9 mouse cellular contexts compared by ENCODE assay signal in the genomic region with DNA sequence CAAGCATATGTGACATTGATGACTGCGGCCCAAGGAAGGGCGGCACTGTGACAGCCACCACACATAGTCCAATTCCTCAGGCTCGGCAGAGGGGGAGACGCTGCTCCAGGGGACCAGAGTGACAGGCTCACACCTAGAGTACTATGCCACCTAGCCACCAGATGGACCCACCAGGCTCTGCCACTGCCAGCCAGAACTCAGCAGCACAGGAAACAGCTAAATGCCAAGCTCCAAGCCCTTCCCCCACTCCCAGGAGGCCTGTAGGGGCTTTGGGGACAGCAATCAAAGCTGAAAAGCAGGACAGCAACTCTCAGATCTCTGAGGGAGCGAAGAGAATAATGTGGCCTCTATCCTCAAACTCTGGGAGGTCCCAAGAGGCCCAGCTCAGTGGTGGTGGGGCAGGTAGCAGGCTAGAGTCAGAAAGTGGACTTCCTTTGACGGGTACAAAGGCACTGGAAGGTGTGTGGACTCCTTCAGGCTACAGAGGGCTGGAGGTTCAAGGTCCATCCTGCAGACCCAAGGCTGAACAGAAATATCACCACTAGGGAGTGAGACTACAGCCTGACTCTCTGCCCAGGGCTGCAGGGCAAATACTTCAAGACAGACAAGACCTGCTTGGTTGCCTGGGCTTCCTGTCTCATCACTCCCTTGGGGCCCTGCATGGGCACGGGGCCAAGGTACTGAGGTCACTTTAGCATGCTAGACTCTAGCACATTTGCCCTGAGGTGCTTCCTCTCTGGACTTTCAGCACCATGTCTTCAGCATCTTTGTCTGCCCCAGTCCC. TPM values are rescaled to one million over a fixed set of nuclear protein-coding genes. Genes with fewer than 3 reads are reported as not detected.
DNase-seq lines count a peak whose midpoint lies in the region; ATAC-seq and TF ChIP-seq lines count a peak whose summit lies in the region.
"Had no signal": no experiment of that assay in that cellular context is flagged by ENCODE, and none has a peak within 500 bp of the region (broad histone marks: within the 10 kb centered on the region; RNA-seq: fewer than 3 reads in every experiment).

No protein-coding gene starts in this region.

- 72% methylated on average over 7 of the region's 7 CpGs for WGBS in forebrain, embryonic 12.5 days
- 74% methylated on average over 7 of the region's 7 CpGs for WGBS in hindbrain, embryonic 12.5 days
- 71% methylated on average over 7 of the region's 7 CpGs for WGBS in lung, postnatal 0 days

- no peak for TF ChIP-seq EP300 in lung, postnatal 0 days (IDR thresholded peaks at IDR 0.05)

- H3K9ac ChIP-seq in forebrain, embryonic 12.5 days: no peak overlapping the region
- no peak overlapping the region for H3K9ac ChIP-seq in hindbrain, embryonic 12.5 days
- H3K9ac ChIP-seq in lung, postnatal 0 days (replicated peaks; ENCODE audit: low read depth): no peak overlapping the region

- H3K27ac ChIP-seq in forebrain, embryonic 12.5 days: peak overlapping the region; percentile 33; the same call in 1 of the 2 replicates
- H3K27ac ChIP-seq in hindbrain, embryonic 12.5 days: no peak overlapping the region
- no peak overlapping the region for H3K27ac ChIP-seq in lung, postnatal 0 days (ENCODE audit: low read length)

- no peaks in the 10 kb centered on the region for H3K27me3 ChIP-seq in forebrain, embryonic 12.5 days
- no peaks in the 10 kb centered on the region for H3K27me3 ChIP-seq in hindbrain, embryonic 12.5 days
- no peaks in the 10 kb centered on the region for H3K27me3 ChIP-seq in lung, postnatal 0 days (replicated peaks; ENCODE audit: insufficient read depth, low read length)
- no peaks in the 10 kb centered on the region for H3K27me3 ChIP-seq in splenic B cell, adult 2 months (ENCODE audit: control insufficient read depth, insufficient read depth, low read length, poor library complexity, severe bottlenecking)

- peak; percentile 42; the same call in 1 of the 2 replicates for ATAC-seq in forebrain, embryonic 12.5 days (ENCODE audit: low FRiP score)
- 0 out of 2 replicates have a peak, but pooled peaks have one; percentile 19 for ATAC-seq in hindbrain, embryonic 12.5 days (ENCODE audit: low FRiP score)
- no peak for ATAC-seq in lung, postnatal 0 days

- peaks cover 3% of the 10 kb centered on the region; the same call in 1 of the 2 replicates for H3K36me3 ChIP-seq in forebrain, embryonic 12.5 days (replicated peaks)
- H3K36me3 ChIP-seq in hindbrain, embryonic 12.5 days: no peaks in the 10 kb centered on the region
- H3K36me3 ChIP-seq in lung, postnatal 0 days (ENCODE audit: insufficient read depth, low read length): no peaks in the 10 kb centered on the region
- H3K36me3 ChIP-seq in splenic B cell, adult 2 months (ENCODE audit: control insufficient read depth, insufficient read depth, low read length, poor library complexity, severe bottlenecking): no peaks in the 10 kb centered on the region

- DNase-seq in embryo, embryonic 11 days: peak; percentile 8
- no peak for DNase-seq in embryo, embryonic 9.5 days (ENCODE audit: extremely low spot score)
- DNase-seq in urinary bladder, postnatal 14 days (ENCODE audit: low spot score): peak; percentile 77
- DNase-seq in urinary bladder, adult 18-20 months (ENCODE audit: low spot score in 2 of 2): no peak
- peak; percentile 24 for DNase-seq in lung, postnatal 0 days (ENCODE audit: low spot score)
- peak; percentile 95 for DNase-seq in splenic B cell, adult 2 months (ENCODE audit: low read depth, low spot score)

- peaks cover 28% of the 10 kb centered on the region for H3K4me1 ChIP-seq in forebrain, embryonic 12.5 days
- H3K4me1 ChIP-seq in hindbrain, embryonic 12.5 days: peaks cover 20% of the 10 kb centered on the region
- no peaks in the 10 kb centered on the region for H3K4me1 ChIP-seq in lung, postnatal 0 days (ENCODE audit: insufficient read depth, low read depth, low read length)

- H3K9me3 ChIP-seq in forebrain, embryonic 12.5 days: 0 out of 2 replicates have a peak, but pooled peaks cover 5% of the 10 kb centered on the region
- peaks cover 4% of the 10 kb centered on the region; the same call in 1 of the 2 replicates for H3K9me3 ChIP-seq in hindbrain, embryonic 12.5 days (replicated peaks)
- H3K9me3 ChIP-seq in lung, postnatal 0 days (ENCODE audit: low read length): no peaks in the 10 kb centered on the region

- no peak for TF ChIP-seq CTCF in lung, postnatal 0 days (IDR thresholded peaks at IDR 0.05)

- no peak overlapping the region for H3K4me3 ChIP-seq in forebrain, embryonic 12.5 days (replicated peaks)
- no peak overlapping the region for H3K4me3 ChIP-seq in hindbrain, embryonic 12.5 days
- no peak overlapping the region for H3K4me3 ChIP-seq in lung, postnatal 0 days (ENCODE audit: low read depth, low read length)
- H3K4me3 ChIP-seq: megakaryocyte, embryonic 14.5 days had no signal

- H3K4me2 ChIP-seq in forebrain, embryonic 12.5 days: no peak overlapping the region
- H3K4me2 ChIP-seq in hindbrain, embryonic 12.5 days (replicated peaks): no peak overlapping the region
- no peak overlapping the region for H3K4me2 ChIP-seq in lung, postnatal 0 days (replicated peaks; ENCODE audit: low read depth, low read length)

RNA-seq across cellular contexts. Expression of gene Sfxn5, which starts 37.6 kb away (rescaled TPM):
- polyA plus RNA-seq in forebrain, embryonic 12.5 days (2016; fragmentation: Nextera tagmentation; extraction: Ambion mirVana): 16.8 and 17.2 TPM in 2 replicates
- polyA plus RNA-seq in hindbrain, embryonic 12.5 days (2016; fragmentation: Nextera tagmentation; extraction: Ambion mirVana): 6.8 and 10.0 TPM in 2 replicates
- 8.0 and 9.9 TPM in 2 replicates for polyA plus RNA-seq in lung, postnatal 0 days (2015; fragmentation: Nextera tagmentation; extraction: Ambion mirVana)

Comparison
In these comparisons a context has a peak if more than half of its experiments do, and no peak if none do; other contexts are left out.
1. DNase-seq: peak in embryo, embryonic 11 days (single experiment), urinary bladder, postnatal 14 days (single experiment), lung, postnatal 0 days (single experiment) and splenic B cell, adult 2 months (single experiment); none in embryo, embryonic 9.5 days (single experiment) and urinary bladder, adult 18-20 months (0 of 2).